Comparison of ENCODE assay signal across 28 mouse cellular contexts in genomic region chr7:55957178-55957577, GRCm38 (mm10). TPM values are rescaled to one million over a fixed set of nuclear protein-coding genes. Genes with fewer than 3 reads are reported as not detected.
A peak's percentile ranks its signal among the peaks of the same experiment; 100 is the strongest.
DNase-seq lines count a peak whose midpoint lies in the region; ATAC-seq and TF ChIP-seq lines count a peak whose summit lies in the region.
"Had no signal": no experiment of that assay in that cellular context is flagged by ENCODE, and none has a peak within 500 bp of the region (broad histone marks: within the 10 kb centered on the region; RNA-seq: fewer than 3 reads in every experiment).

No protein-coding gene starts in this region.

- TF ChIP-seq POLR2A in bone marrow macrophage, adult 2 months (IDR thresholded peaks at IDR 0.05; ENCODE audit: borderline replicate concordance, low read depth, low read length), result no peak

- H3K9ac ChIP-seq in intestine, postnatal 0 days (ENCODE audit: low read depth, low read length), result no peak overlapping the region
- H3K9ac ChIP-seq in intestine, embryonic 16.5 days (ENCODE audit: low read depth, low read length), result no peak overlapping the region
- H3K9ac ChIP-seq: embryonic facial prominence, embryonic 13.5 days; forebrain, embryonic 12.5 days; forebrain, embryonic 15.5 days; heart, embryonic 13.5 days; hindbrain, embryonic 14.5 days; intestine, embryonic 15.5 days had no signal

- H3K27me3 ChIP-seq in intestine, postnatal 0 days (replicated peaks; ENCODE audit: control insufficient read depth, insufficient read depth, low read length), result no peaks in the 10 kb centered on the region
- H3K27me3 ChIP-seq in intestine, embryonic 16.5 days (replicated peaks; ENCODE audit: control insufficient read depth, insufficient read depth, low read length), result no peaks in the 10 kb centered on the region
- H3K27me3 ChIP-seq: embryonic facial prominence, embryonic 13.5 days; forebrain, embryonic 12.5 days; forebrain, embryonic 15.5 days; heart, embryonic 13.5 days; intestine, embryonic 15.5 days had no signal

- no peak for ATAC-seq in intestine, postnatal 0 days
- ATAC-seq in intestine, embryonic 16.5 days, result no peak
- peak; percentile 61 for ATAC-seq in CD4-positive, CD25-positive, alpha-beta regulatory T cell, adult 4 months
- ATAC-seq: forebrain, embryonic 15.5 days; hindbrain, postnatal 0 days; intestine, embryonic 15.5 days had no signal

- H3K4me3 ChIP-seq in intestine, postnatal 0 days (ENCODE audit: low read depth, low read length), result no peak overlapping the region
- H3K4me3 ChIP-seq in intestine, embryonic 16.5 days (ENCODE audit: low read length), result no peak overlapping the region
- no peak overlapping the region for H3K4me3 ChIP-seq in bone marrow macrophage, adult 2 months (ENCODE audit: insufficient read depth, low read length)
- no peak overlapping the region for H3K4me3 ChIP-seq in macrophage (ENCODE audit: inconsistent target)
- H3K4me3 ChIP-seq: embryonic facial prominence, embryonic 10.5 days; embryonic facial prominence, embryonic 13.5 days; erythroblast, embryonic 14.5 days; forebrain, embryonic 12.5 days; forebrain, embryonic 15.5 days; heart, embryonic 10.5 days; heart, embryonic 13.5 days; intestine, embryonic 15.5 days had no signal

- H3K4me2 ChIP-seq in intestine, postnatal 0 days (replicated peaks; ENCODE audit: low read depth), result 0 out of 2 replicates have a peak overlapping the region, but pooled peaks have one; percentile 4
- H3K4me2 ChIP-seq in intestine, embryonic 16.5 days (ENCODE audit: low read depth, low read length), result no peak overlapping the region
- H3K4me2 ChIP-seq: embryonic facial prominence, embryonic 13.5 days; forebrain, embryonic 12.5 days; forebrain, embryonic 15.5 days; heart, embryonic 13.5 days; hindbrain, embryonic 14.5 days; intestine, embryonic 15.5 days had no signal

- no peak overlapping the region for H3K27ac ChIP-seq in intestine, postnatal 0 days (ENCODE audit: low read depth, low read length)
- no peak overlapping the region for H3K27ac ChIP-seq in intestine, embryonic 16.5 days (ENCODE audit: low read length)
- peak overlapping the region; percentile 38 for H3K27ac ChIP-seq in bone marrow macrophage, adult 2 months (ENCODE audit: insufficient read depth, low read depth, low read length)
- 0 out of 2 replicates have a peak overlapping the region, but pooled peaks have one; percentile 1 for H3K27ac ChIP-seq in macrophage
- H3K27ac ChIP-seq: embryonic facial prominence, embryonic 10.5 days; embryonic facial prominence, embryonic 13.5 days; forebrain, embryonic 12.5 days; forebrain, embryonic 15.5 days; heart, embryonic 10.5 days; heart, embryonic 13.5 days; hindbrain, embryonic 14.5 days; hindbrain, postnatal 0 days; intestine, embryonic 15.5 days had no signal

- 68% methylated on average over 3 of the region's 3 CpGs for WGBS in intestine, postnatal 0 days
- 83% methylated on average over 3 of the region's 3 CpGs for WGBS in intestine, embryonic 16.5 days
- 56% methylated on average over 3 of the region's 3 CpGs for WGBS in macrophage (ENCODE audit: missing documents)

- no peaks in the 10 kb centered on the region for H3K9me3 ChIP-seq in intestine, postnatal 0 days (ENCODE audit: control insufficient read depth)
- peaks cover 4% of the 10 kb centered on the region; the same call in 1 of the 2 replicates for H3K9me3 ChIP-seq in intestine, embryonic 16.5 days (ENCODE audit: control insufficient read depth, low read length)
- H3K9me3 ChIP-seq: forebrain, embryonic 15.5 days; heart, embryonic 10.5 days; intestine, embryonic 15.5 days had no signal

- H3K36me3 ChIP-seq in intestine, postnatal 0 days (ENCODE audit: control insufficient read depth, insufficient read depth), result no peaks in the 10 kb centered on the region
- H3K36me3 ChIP-seq in intestine, embryonic 16.5 days (ENCODE audit: control insufficient read depth, insufficient read depth, low read length), result no peaks in the 10 kb centered on the region
- H3K36me3 ChIP-seq in macrophage (ENCODE audit: inconsistent target), result peaks cover 7% of the 10 kb centered on the region; the same call in 1 of the 2 replicates

- no peak for DNase-seq in left cerebral cortex, adult 9 months (ENCODE audit: low spot score in 2 of 2)
- DNase-seq in gastrocnemius, adult 8-10 months (ENCODE audit: low spot score in 2 of 2), result no peak
- DNase-seq in right cerebral cortex, postnatal 36 days (ENCODE audit: low spot score in 2 of 2), result no peak
- DNase-seq: cerebellum, adult 11 months; cerebellum, adult 2 months; cerebellum, adult 9-11 months; cerebellum, postnatal 36 days; embryo, embryonic 11 days; gastrocnemius, postnatal 14 days; heart, adult 18-20 months; heart, postnatal 14 days; heart, postnatal 4 days; kidney, adult 2 months had no signal

- peaks cover 83% of the 10 kb centered on the region for H3K79me2 ChIP-seq in macrophage (ENCODE audit: inconsistent target)

- H3K4me1 ChIP-seq in intestine, postnatal 0 days (replicated peaks; ENCODE audit: control insufficient read depth, insufficient read depth, low read length), result no peaks in the 10 kb centered on the region
- no peaks in the 10 kb centered on the region; the same call in 1 of the 2 replicates for H3K4me1 ChIP-seq in intestine, embryonic 16.5 days (ENCODE audit: control insufficient read depth, insufficient read depth, low read length)
- peaks cover 19% of the 10 kb centered on the region for H3K4me1 ChIP-seq in bone marrow macrophage, adult 2 months (ENCODE audit: control insufficient read depth, insufficient read depth, low read length)
- H3K4me1 ChIP-seq: intestine, embryonic 15.5 days had no signal

- no peak for TF ChIP-seq CTCF in intestine, postnatal 0 days (IDR thresholded peaks at IDR 0.05; ENCODE audit: low read depth)
- no peak for TF ChIP-seq CTCF in bone marrow macrophage, adult 2 months (IDR thresholded peaks at IDR 0.05; ENCODE audit: low read depth, low read length)

RNA-seq across cellular contexts. Expression of gene Nipa2, which starts 5.1 kb away (rescaled TPM):
- polyA plus RNA-seq in intestine, postnatal 0 days (2015; fragmentation: Nextera tagmentation; extraction: Ambion mirVana), result 124 and 142 TPM in 2 replicates
- polyA plus RNA-seq in intestine, embryonic 16.5 days (2015; fragmentation: Nextera tagmentation; extraction: Ambion mirVana), result 55.9 and 71.0 TPM in 2 replicates
- polyA plus RNA-seq in CD4-positive, CD25-positive, alpha-beta regulatory T cell, adult 4 months (2017; shearing (Covaris generic)), result 10 to 100 TPM; 13.9 to 14.6 TPM
- polyA plus RNA-seq in bone marrow macrophage, adult 2 months (2012; ENCODE audit: insufficient read depth, insufficient read length, missing spikeins), result 60.9 and 66.4 TPM in 2 replicates
- total RNA-seq in macrophage (2018; cell fraction: chromatin; rRNA removed), result 100 to 1,000 TPM in 18 of 26 experiments, 10 to 100 TPM in 8; 34.9 to 251 (median 128) TPM
- 10 to 100 TPM; 47.4 to 89.8 (median 63.9) TPM for total RNA-seq in macrophage (2018; cell fraction: cytosol; rRNA removed)
- 100 to 1,000 TPM in 16 of 26 experiments, 10 to 100 TPM in 10; 40.4 to 190 (median 110) TPM for total RNA-seq in macrophage (2018; cell fraction: nucleus; rRNA removed)
- 46.8 to 70.3 TPM (median 57.8 TPM) in 3 replicates for polyA plus RNA-seq in macrophage (2018)
- total RNA-seq in gastrocnemius, adult 8-10 months (2022), result 10 to 100 TPM; 29.6 to 36.9 (median 32.4) TPM

Comparison
In these comparisons a context has a peak if more than half of its experiments do, and no peak if none do; other contexts are left out.
1. H3K27ac ChIP-seq: peak in bone marrow macrophage, adult 2 months (single experiment) and macrophage (single experiment); none in intestine, postnatal 0 days (single experiment) and intestine, embryonic 16.5 days (single experiment).